Mouse (Mus musculus): ENCODE results near the gene Epn1. TPM values are rescaled to one million over a fixed set of nuclear protein-coding genes. Genes with fewer than 3 reads are reported as not detected.

Epn1 gene
- polyA plus RNA-seq, 1 experiment from 2014 or later, result 62.4 TPM

DNA sequence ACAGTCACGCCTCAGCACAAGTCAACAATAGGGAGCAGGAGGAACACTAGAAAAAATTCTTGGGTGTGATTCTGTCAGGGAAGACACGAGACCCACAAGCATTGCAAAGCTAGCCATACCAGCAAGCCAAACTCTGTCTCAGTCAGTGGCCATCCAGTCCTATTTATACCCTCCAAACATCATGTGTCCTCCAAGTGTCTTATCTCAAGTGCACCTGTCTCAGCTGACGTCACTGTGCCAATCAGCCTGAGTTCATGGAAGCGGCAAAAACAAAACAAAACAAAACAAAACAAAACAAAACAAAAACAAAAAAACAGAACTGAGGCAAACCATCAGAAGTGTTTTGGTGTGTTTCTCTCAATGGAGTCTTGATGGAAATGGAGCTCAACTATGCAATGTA, 28.2 kb downstream of the Epn1 start:
- Histone ChIP-seq H3K9me3 (no peaks in the 10 kb centered on the region), H3K4me1 (replicated peaks) (no peaks in the 10 kb centered on the region), H3K9ac (no peak overlapping the region), H3K4me3 (replicated peaks) (no peak overlapping the region), H3K36me3 (no peaks in the 10 kb centered on the region), H3K4me2 (replicated peaks) (no peak overlapping the region), H3K27me3 (replicated peaks) (no peaks in the 10 kb centered on the region), H3K27ac (no peak overlapping the region)
- 74% methylated on average over 4 of the region's 4 CpGs for WGBS
- no peak for ATAC-seq

DNA sequence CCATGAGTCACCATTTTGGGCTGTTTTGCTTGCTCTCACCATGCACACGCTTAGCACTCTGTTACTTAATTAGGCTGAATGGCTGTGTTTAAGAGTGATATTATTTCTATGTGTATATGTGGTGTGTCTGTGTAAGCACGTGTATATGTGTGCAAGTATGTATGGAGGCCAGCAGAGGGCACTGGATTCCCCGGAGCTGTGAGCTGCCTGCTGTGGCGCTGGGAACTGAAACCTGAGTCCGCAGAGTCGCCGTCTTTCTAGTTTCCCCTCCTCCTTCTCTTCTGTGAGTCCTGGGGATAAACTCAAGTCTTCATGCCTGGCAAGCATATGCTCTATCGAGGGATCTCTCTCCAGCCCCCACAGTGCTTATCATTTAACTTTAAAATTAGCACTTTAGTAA, 29.3 kb downstream of the Epn1 start:
- 78% methylated on average over 8 of the region's 8 CpGs for WGBS
- Histone ChIP-seq H3K27me3 (replicated peaks) (no peaks in the 10 kb centered on the region), H3K4me3 (replicated peaks) (no peak overlapping the region), H3K4me2 (replicated peaks) (no peak overlapping the region), H3K27ac (no peak overlapping the region), H3K9me3 (no peaks in the 10 kb centered on the region), H3K4me1 (replicated peaks) (no peaks in the 10 kb centered on the region), H3K36me3 (no peaks in the 10 kb centered on the region), H3K9ac (no peak overlapping the region)
- no peak for ATAC-seq

DNA sequence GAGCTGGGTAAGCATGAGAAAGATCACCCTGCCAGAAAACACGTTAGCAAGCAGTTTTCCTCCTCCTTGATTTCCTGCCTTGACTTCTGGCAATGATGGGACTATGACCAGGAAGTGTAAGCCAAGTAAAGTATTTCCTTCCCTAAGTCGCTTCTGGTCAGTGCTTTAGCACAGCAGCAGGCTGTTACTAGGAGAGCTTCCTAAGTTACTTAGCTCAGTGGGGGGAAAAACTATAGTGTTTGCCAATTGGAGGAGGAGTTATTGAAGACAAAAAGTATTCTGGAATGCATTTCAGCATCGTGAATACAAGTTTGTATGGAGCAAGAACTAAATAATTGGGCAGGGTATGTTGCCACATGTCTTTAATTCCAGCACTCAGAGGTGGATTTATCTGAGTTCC, 32.7 kb downstream of the Epn1 start:
- H3K9me3 ChIP-seq, result no peaks in the 10 kb centered on the region
- no peak for ATAC-seq
- H3K9ac ChIP-seq, result no peak overlapping the region
- no peaks in the 10 kb centered on the region for H3K4me1 ChIP-seq (replicated peaks)
- 52% methylated on average over 3 of the region's 3 CpGs for WGBS
- no peaks in the 10 kb centered on the region for H3K36me3 ChIP-seq
- H3K27ac ChIP-seq, result no peak overlapping the region
- no peaks in the 10 kb centered on the region for H3K27me3 ChIP-seq (replicated peaks)
- H3K4me2 ChIP-seq (replicated peaks), result no peak overlapping the region
- H3K4me3 ChIP-seq (replicated peaks), result no peak overlapping the region

DNA sequence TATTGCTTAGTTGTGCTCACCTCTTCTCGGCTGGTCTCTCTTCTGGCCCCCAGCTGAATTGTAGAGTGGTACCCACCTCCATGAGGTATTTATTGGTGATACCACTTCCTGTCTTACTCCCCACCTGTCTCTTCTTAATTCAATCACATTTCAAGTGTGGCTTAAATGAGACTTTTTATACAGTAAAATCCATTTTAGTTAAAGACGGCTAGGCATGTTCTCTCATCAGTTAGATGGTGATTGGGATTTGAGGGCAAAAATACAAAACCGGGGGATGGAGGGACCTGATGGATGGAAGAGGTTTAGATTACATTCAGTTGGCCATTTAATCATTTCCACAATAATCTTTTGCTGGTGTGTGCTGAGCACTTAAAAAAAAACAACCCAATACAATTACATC, 36.8 kb downstream of the Epn1 start, which contains the start of gene Rfpl4:
Rfpl4 (minus strand) TSS at position 101 of the 400 bp plus-strand sequence.
- WGBS, result 85% methylated on average over 3 of the region's 3 CpGs
- Histone ChIP-seq H3K4me2 (replicated peaks) (no peak within 1 kb of the TSS), H3K9ac (no peak within 1 kb of the TSS), H3K9me3 (no peaks in the 10 kb centered on the region), H3K4me3 (replicated peaks) (no peak within 1 kb of the TSS), H3K4me1 (replicated peaks) (no peaks in the 10 kb centered on the region), H3K36me3 (no peaks in the 10 kb centered on the region), H3K27me3 (replicated peaks) (no peaks in the 10 kb centered on the region), H3K27ac (no peak within 1 kb of the TSS)
- ATAC-seq, result no peak

DNA sequence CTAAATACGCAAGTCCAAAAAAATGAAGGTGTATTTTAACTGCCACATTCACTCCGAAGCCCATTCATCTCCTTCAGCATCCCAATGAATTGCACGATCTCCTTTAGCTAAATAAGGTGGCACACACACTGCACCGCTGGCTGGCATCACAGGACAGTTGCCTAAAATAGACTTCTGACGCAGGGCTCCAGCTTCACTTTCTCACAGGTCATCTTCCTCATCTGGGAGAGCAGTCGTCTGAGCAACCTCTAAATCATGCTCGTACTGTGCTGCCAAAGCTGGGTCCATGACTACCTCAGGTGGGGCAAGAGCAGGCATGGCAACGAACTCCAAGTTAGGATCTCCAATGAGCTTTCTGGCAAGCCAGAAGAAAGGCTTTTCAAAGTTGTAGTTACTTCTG, 45.0 kb downstream of the Epn1 start:
- Histone ChIP-seq H3K9ac (no peak overlapping the region), H3K9me3 (no peaks in the 10 kb centered on the region), H3K4me1 (replicated peaks) (no peaks in the 10 kb centered on the region), H3K4me3 (replicated peaks) (peak overlapping the region; percentile 34; the same call in 1 of the 2 replicates), H3K36me3 (no peaks in the 10 kb centered on the region), H3K4me2 (replicated peaks) (0 out of 2 replicates have a peak overlapping the region, but pooled peaks have one; percentile 83), H3K27ac (no peak overlapping the region), H3K27me3 (replicated peaks) (no peaks in the 10 kb centered on the region)
- no peak for ATAC-seq
- WGBS, result 83% methylated on average over 8 of the region's 8 CpGs

DNA sequence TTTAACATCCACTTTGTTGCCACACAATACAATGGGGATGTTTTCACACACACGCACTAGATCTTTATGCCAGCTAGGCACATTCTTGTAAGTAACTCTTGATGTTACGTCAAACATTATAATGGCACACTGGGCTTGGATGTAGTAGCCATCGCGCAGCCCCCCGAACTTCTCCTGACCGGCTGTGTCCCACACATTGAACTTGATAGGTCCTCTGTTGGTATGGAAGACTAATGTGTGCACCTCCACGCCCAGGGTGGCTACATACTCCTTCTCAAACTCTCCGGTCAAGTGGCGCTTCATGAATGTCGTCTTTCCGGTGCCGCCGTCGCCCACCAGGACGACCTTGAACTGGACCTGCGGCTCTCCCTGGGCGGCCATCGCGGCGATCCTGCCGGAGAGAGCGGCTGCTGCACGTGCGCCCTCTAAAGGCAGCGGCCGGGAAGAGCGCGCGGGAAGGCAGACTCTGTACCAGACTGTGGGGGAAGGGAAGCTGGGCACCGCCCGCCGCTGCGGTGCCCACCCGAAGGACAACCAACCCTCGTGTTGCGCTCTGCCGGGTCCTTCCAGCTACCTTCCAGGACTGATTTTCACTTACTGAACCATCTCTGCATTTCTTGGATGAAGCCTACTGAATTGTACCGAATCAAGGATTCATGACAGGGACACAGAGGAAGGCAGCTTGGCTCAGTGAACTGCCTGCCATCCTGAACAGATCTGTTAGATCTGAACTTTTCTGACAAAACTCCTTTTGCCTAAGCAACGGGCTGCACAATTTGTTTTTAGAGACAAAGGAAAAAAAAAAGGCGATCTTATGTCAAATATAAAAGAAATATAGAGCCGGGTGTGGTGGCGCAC, 45.7 kb downstream of the Epn1 start, which contains the start of gene Rasl2-9:
Rasl2-9 (minus strand) TSS at position 402 of the 858 bp plus-strand sequence.
- H3K9me3 ChIP-seq, result no peaks in the 10 kb centered on the region
- H3K4me3 ChIP-seq (replicated peaks), result peak within 1 kb of the TSS; percentile 34
- H3K36me3 ChIP-seq, result no peaks in the 10 kb centered on the region
- H3K9ac ChIP-seq, result 0 out of 2 replicates have a peak within 1 kb of the TSS, but pooled peaks have one; percentile 32
- H3K27ac ChIP-seq, result no peak within 1 kb of the TSS
- no peaks in the 10 kb centered on the region for H3K27me3 ChIP-seq (replicated peaks)
- WGBS, result 18% methylated on average over 42 of the region's 42 CpGs
- H3K4me1 ChIP-seq (replicated peaks), result no peaks in the 10 kb centered on the region
- peak within 1 kb of the TSS; percentile 83 for H3K4me2 ChIP-seq (replicated peaks)
- peak; percentile 96 for ATAC-seq

Other genes with a start within 250 kb of the Epn1 start
- gene Shisa7, start 235.5 kb upstream of the Epn1 start, polyA plus RNA-seq (2015; fragmentation: Nextera tagmentation; extraction: Ambion mirVana), result 0.21 and 0.27 TPM in 2 replicates
- gene Isoc2b, start 210.0 kb upstream of the Epn1 start, polyA plus RNA-seq (2015; fragmentation: Nextera tagmentation; extraction: Ambion mirVana), result 9.7 and 15.5 TPM in 2 replicates
- gene Isoc2a, start 203.1 kb upstream of the Epn1 start, polyA plus RNA-seq (2015; fragmentation: Nextera tagmentation; extraction: Ambion mirVana), result 0.68 and 1.0 TPM in 2 replicates
- not detected in 2 replicates for gene Gm36210, start 173.7 kb upstream of the Epn1 start, polyA plus RNA-seq (2015; fragmentation: Nextera tagmentation; extraction: Ambion mirVana)
- gene Zfp628, start 165.0 kb upstream of the Epn1 start, polyA plus RNA-seq (2015; fragmentation: Nextera tagmentation; extraction: Ambion mirVana), result 2.9 and 3.4 TPM in 2 replicates
- 3.0 and 3.5 TPM in 2 replicates for gene Nat14, start 158.2 kb upstream of the Epn1 start, polyA plus RNA-seq (2015; fragmentation: Nextera tagmentation; extraction: Ambion mirVana)
- 2.7 and 3.5 TPM in 2 replicates for gene Ssc5d, start 154.4 kb upstream of the Epn1 start, polyA plus RNA-seq (2015; fragmentation: Nextera tagmentation; extraction: Ambion mirVana)
- gene Sbk2, start 115.8 kb upstream of the Epn1 start, polyA plus RNA-seq (2015; fragmentation: Nextera tagmentation; extraction: Ambion mirVana), result 0.23 and 0.39 TPM in 2 replicates
- gene Sbk3, start 109.1 kb upstream of the Epn1 start, polyA plus RNA-seq (2015; fragmentation: Nextera tagmentation; extraction: Ambion mirVana), result not detected in 2 replicates
- 22.2 and 24.6 TPM in 2 replicates for gene Zfp579, start 84.1 kb upstream of the Epn1 start, polyA plus RNA-seq (2015; fragmentation: Nextera tagmentation; extraction: Ambion mirVana)
- 20.2 and 21.4 TPM in 2 replicates for gene Zfp524, start 65.8 kb upstream of the Epn1 start, polyA plus RNA-seq (2015; fragmentation: Nextera tagmentation; extraction: Ambion mirVana)
- 37.0 and 38.5 TPM in 2 replicates for gene Fiz1, start 65.5 kb upstream of the Epn1 start, polyA plus RNA-seq (2015; fragmentation: Nextera tagmentation; extraction: Ambion mirVana)
- gene Gm44973, start 64.7 kb upstream of the Epn1 start, polyA plus RNA-seq (2015; fragmentation: Nextera tagmentation; extraction: Ambion mirVana), result 1.6 TPM in 2 replicates
- 5.5 and 5.6 TPM in 2 replicates for gene Zfp865, start 59.9 kb upstream of the Epn1 start, polyA plus RNA-seq (2015; fragmentation: Nextera tagmentation; extraction: Ambion mirVana)
- gene Ccdc106, start 59.7 kb upstream of the Epn1 start, polyA plus RNA-seq (2015; fragmentation: Nextera tagmentation; extraction: Ambion mirVana), result 13.4 TPM in 2 replicates
- not detected in 2 replicates for gene 4632433K11Rik, start 46.1 kb upstream of the Epn1 start, polyA plus RNA-seq (2015; fragmentation: Nextera tagmentation; extraction: Ambion mirVana)
- 6.0 and 6.5 TPM in 2 replicates for gene Zfp784, start 41.8 kb upstream of the Epn1 start, polyA plus RNA-seq (2015; fragmentation: Nextera tagmentation; extraction: Ambion mirVana)
- 22.2 and 25.0 TPM in 2 replicates for gene Zfp580, start 28.7 kb upstream of the Epn1 start, polyA plus RNA-seq (2015; fragmentation: Nextera tagmentation; extraction: Ambion mirVana)
- 126 and 130 TPM in 2 replicates for gene U2af2, start 18.1 kb upstream of the Epn1 start, polyA plus RNA-seq (2015; fragmentation: Nextera tagmentation; extraction: Ambion mirVana)
- not detected in 2 replicates for gene Rfpl4, start 36.7 kb downstream of the Epn1 start, polyA plus RNA-seq (2015; fragmentation: Nextera tagmentation; extraction: Ambion mirVana)
- 0.31 and 0.56 TPM in 2 replicates for gene Rasl2-9, start 45.7 kb downstream of the Epn1 start, polyA plus RNA-seq (2015; fragmentation: Nextera tagmentation; extraction: Ambion mirVana)
- gene Vmn1r55, start 69.4 kb downstream of the Epn1 start, polyA plus RNA-seq (2015; fragmentation: Nextera tagmentation; extraction: Ambion mirVana), result not detected in 2 replicates
- not detected in 2 replicates for gene Vmn1r56, start 116.5 kb downstream of the Epn1 start, polyA plus RNA-seq (2015; fragmentation: Nextera tagmentation; extraction: Ambion mirVana)
- gene Vmn1r57, start 138.3 kb downstream of the Epn1 start, polyA plus RNA-seq (2015; fragmentation: Nextera tagmentation; extraction: Ambion mirVana), result not detected in 2 replicates